Mouse (Mus musculus) spleen, adult 2 months (tissue): ENCODE results near the gene Nap1l1. TPM values are rescaled to one million over a fixed set of nuclear protein-coding genes. Genes with fewer than 3 reads are reported as not detected.

Source experiments
- DNase-seq, 2 experiments: peaks; one replicate each; pipeline versions ENCODE4 v3.0.0 to v3.0.0-alpha.2; 2012 to 2021; ENCODE audit warnings: low spot score in 2 of 2, low read depth in 1 of 2
- H3K27ac ChIP-seq: fragments of 200-500 bp; 2 replicates; pipeline ENCODE4 v1.5.1; 2012; ENCODE audit warnings: low read length, inconsistent platforms; ENCODE audit not compliant: insufficient read depth
- H3K27me3 ChIP-seq: fragments of 200-500 bp; 2 replicates; pipeline ENCODE4 v1.6.1; 2012; ENCODE audit warnings: mild to moderate bottlenecking, moderate library complexity, low read length, inconsistent platforms; ENCODE audit not compliant: control insufficient read depth, insufficient read depth
- H3K36me3 ChIP-seq: fragments of 200-500 bp; 2 replicates; pipeline ENCODE4 v1.6.1; 2012; ENCODE audit warnings: mild to moderate bottlenecking, low read length, inconsistent platforms; ENCODE audit not compliant: control insufficient read depth, insufficient read depth
- H3K4me1 ChIP-seq: fragments of 200-500 bp; 2 replicates; pipeline ENCODE4 v1.6.1; 2011; ENCODE audit warnings: inconsistent platforms; ENCODE audit not compliant: control insufficient read depth, insufficient read depth, insufficient read length
- H3K4me3 ChIP-seq: fragments of 200-500 bp; 2 replicates; pipeline ENCODE4 v1.5.1; 2011; ENCODE audit warnings: mild to moderate bottlenecking, inconsistent platforms; ENCODE audit not compliant: insufficient read depth, insufficient read length; ENCODE audit errors: extremely low read depth
- CTCF ChIP-seq: fragments of 200-500 bp; IDR thresholded peaks from 2 replicates; pipeline ENCODE4 v1.5.1; 2011; ENCODE audit warnings: mild to moderate bottlenecking, inconsistent platforms; ENCODE audit not compliant: insufficient read depth, insufficient read length, insufficient replicate concordance; ENCODE audit errors: extremely low read depth
- POLR2A ChIP-seq: fragments of 200-500 bp; IDR thresholded peaks from 2 replicates; pipeline ENCODE4 v1.6.1; 2011; ENCODE audit warnings: low read depth, low read length, inconsistent platforms
- WGBS: fragments of 180-500 bp; shearing (Covaris S2); methylation state at CpG from one replicate; pipeline ENCODE4 v1.1.7; 2018; 5-methylcytosine and 5-hydroxymethylcytosine counted together
- polyA plus RNA-seq: library from polyadenylated mRNA; depleted of rRNA; stranded (reverse); fragments of >200 nt; gene quantifications from 2 replicates; pipeline ENCODE4 v1.2.3, GENCODE M21; 2012

Nap1l1 gene
- polyA plus RNA-seq, 1 experiment: 10.4 TPM

DNA sequence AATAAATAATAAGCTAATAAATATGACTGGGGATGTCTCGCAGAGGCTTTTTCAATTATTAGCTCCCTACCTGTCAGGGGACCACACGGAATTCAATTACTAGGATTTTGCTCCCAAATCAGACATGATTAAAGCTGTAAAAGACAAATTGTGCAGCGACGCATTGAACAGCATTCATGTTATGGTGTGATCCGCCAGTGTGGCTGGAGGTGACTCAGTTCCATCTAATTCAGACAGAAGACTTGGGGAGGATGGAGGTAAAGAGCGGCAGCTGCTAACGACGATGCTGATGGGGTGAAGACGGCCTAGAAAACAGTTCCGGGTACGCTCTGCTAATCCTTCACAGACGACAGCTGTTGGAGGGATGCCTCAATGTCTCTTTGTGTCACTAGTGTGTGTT is 50.9 kb downstream of the Nap1l1 start:
- no peak for DNase-seq
- no peak overlapping the region for H3K4me3 ChIP-seq
- H3K36me3 ChIP-seq: no peaks in the 10 kb centered on the region
- H3K27ac ChIP-seq: no peak overlapping the region
- no peaks in the 10 kb centered on the region for H3K27me3 ChIP-seq
- no peaks in the 10 kb centered on the region for H3K4me1 ChIP-seq
- WGBS: 93% methylated on average over 12 of the region's 12 CpGs
- TF ChIP-seq POLR2A (no peak), CTCF (no peak)

DNA sequence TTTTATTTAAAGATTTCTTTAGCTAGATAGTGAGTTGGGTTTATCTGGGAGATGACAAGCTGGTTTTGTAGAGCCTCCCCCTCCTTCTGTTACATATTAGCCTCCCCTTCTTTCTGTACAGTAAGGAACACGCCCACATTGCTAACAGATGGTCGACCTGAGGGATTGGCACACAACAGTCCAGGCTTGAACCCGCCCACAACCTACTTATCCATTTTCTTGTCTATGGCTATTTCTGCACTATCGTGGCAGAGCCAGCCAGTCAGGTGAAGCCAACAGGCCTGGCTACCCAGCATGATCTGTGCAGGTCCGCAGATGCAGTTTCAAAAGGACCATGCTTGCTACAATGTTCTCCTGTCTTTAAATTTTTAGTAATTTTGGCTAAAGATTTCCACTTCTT is 54.0 kb downstream of the Nap1l1 start:
- no peak for TF ChIP-seq CTCF
- TF ChIP-seq POLR2A: no peak
- Histone ChIP-seq H3K36me3 (no peaks in the 10 kb centered on the region), H3K4me3 (no peak overlapping the region), H3K27ac (no peak overlapping the region), H3K27me3 (no peaks in the 10 kb centered on the region), H3K4me1 (no peaks in the 10 kb centered on the region)
- DNase-seq: no peak
- 70% methylated on average over 5 of the region's 5 CpGs for WGBS

DNA sequence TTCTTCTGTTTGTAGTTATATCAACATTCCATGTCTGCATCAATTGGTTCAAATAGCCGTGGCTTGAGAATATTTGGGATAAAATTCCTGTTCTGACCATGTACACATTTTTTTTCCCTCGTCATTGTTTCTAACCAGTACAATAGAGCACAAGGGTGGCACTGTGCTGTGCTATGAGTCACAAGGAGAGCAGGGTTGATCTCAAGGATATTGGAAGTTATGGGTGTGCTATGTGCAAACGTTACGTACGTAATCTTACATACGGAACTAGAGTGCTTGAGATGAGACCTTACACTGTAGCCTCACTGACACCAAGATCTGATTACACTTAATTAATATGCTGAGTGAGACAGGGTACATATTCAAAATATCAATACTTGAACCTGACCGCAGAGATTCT is 54.6 kb downstream of the Nap1l1 start:
- 92% methylated on average over 7 of the region's 7 CpGs for WGBS
- no peak overlapping the region for H3K4me3 ChIP-seq
- H3K27ac ChIP-seq: no peak overlapping the region
- DNase-seq: no peak
- no peaks in the 10 kb centered on the region for H3K27me3 ChIP-seq
- H3K36me3 ChIP-seq: no peaks in the 10 kb centered on the region
- H3K4me1 ChIP-seq: 0 out of 2 replicates have a peak, but pooled peaks cover 3% of the 10 kb centered on the region
- TF ChIP-seq CTCF: no peak
- TF ChIP-seq POLR2A: no peak

DNA sequence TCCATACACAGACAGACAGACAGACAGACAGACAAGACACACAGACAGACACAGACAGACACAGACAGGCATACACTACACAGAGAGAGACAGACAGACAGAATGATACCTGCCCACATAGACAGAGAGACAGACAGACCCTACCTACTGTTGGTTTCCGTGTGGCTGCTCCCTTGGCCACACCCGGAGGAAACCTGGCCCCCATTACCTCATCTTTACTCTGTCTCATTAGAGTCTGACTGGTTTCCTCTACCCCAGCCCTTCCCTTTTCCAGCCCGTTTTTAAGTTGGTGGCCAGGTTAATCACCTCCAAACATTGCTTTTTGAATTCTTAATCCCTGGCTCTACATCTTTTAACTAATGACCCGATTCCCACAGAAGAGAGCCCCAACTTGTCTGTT is 55.3 kb downstream of the Nap1l1 start:
- no peaks in the 10 kb centered on the region for H3K27me3 ChIP-seq
- no peak overlapping the region for H3K27ac ChIP-seq
- no peaks in the 10 kb centered on the region for H3K36me3 ChIP-seq
- no peak overlapping the region for H3K4me3 ChIP-seq
- H3K4me1 ChIP-seq: 0 out of 2 replicates have a peak, but pooled peaks cover 3% of the 10 kb centered on the region
- no peak for DNase-seq
- no peak for TF ChIP-seq CTCF
- 38% methylated on average over 4 of the region's 4 CpGs for WGBS

DNA sequence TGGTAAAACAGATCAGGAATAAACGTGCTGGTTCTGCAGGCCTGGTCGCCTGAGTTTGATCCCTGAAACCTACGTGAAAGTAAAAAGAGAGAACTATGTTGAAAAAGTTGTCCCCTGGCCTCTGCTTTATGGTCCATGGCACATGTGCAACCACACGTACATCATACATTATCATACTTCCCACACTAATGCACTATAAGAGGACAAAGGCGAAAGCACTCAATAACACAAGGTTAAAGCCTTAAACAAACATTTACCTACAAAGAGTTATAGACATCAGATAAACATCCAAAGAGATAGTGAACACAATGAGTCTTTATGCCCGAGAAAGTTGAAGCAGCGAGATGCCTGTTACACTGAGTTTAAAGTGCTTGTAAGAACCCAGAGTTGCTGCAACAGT is 57.4 kb downstream of the Nap1l1 start:
- no peak for DNase-seq
- H3K27me3 ChIP-seq: no peaks in the 10 kb centered on the region
- WGBS: 70% methylated on average over 7 of the region's 7 CpGs
- no peak overlapping the region for H3K27ac ChIP-seq
- TF ChIP-seq CTCF (no peak), POLR2A (no peak)
- no peaks in the 10 kb centered on the region for H3K36me3 ChIP-seq
- H3K4me3 ChIP-seq: no peak overlapping the region
- 0 out of 2 replicates have a peak, but pooled peaks cover 3% of the 10 kb centered on the region for H3K4me1 ChIP-seq

DNA sequence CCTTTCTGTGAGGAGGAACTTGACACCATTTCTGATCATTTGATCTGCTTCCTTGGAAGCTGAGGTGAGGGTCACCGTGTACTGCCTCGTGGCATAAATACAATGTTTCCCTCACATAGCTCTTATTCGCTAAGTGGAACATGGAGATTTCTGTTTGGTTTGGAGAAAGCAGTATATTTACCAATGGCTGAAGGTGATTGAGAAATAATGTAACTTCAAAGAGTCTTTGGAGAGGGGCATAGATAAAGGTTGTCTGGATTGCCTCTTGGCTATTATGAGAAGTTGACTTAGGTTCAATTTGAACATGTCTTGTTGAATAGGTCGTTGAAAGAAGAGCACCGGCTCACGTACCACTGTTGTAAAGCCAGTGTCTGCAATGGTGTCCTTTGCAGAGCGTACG is 61.7 kb downstream of the Nap1l1 start:
- no peak for DNase-seq
- TF ChIP-seq CTCF: no peak
- TF ChIP-seq POLR2A: no peak
- H3K27me3 ChIP-seq: no peaks in the 10 kb centered on the region
- no peak overlapping the region for H3K4me3 ChIP-seq
- 95% methylated on average over 8 of the region's 8 CpGs for WGBS
- no peaks in the 10 kb centered on the region for H3K36me3 ChIP-seq
- H3K27ac ChIP-seq: no peak overlapping the region
- peaks cover 3% of the 10 kb centered on the region; the same call in 1 of the 2 replicates for H3K4me1 ChIP-seq

DNA sequence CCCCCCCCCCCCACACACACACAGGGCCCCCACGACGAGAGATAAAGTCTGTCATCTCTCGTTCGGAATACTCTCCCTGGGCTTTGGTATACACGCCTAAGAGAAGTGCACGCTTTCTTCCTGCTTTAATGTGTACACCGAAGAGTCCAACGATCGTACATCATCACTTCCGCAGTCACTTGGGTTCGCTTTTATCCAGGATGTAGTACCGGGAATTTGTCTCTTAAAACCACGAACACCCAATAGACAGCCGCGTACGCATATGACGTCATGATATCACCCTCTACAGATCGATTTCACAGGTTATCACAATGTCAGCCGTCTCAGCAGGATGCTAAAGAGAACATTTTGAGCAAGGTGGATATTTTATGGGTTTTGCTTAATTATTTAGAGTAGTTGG is 64.4 kb downstream of the Nap1l1 start:
- Histone ChIP-seq H3K4me1 (peaks cover 6% of the 10 kb centered on the region; the same call in 1 of the 2 replicates), H3K4me3 (no peak overlapping the region), H3K27me3 (no peaks in the 10 kb centered on the region), H3K27ac (no peak overlapping the region), H3K36me3 (no peaks in the 10 kb centered on the region)
- TF ChIP-seq CTCF (no peak), POLR2A (no peak)
- DNase-seq: no peak
- 95% methylated on average over 19 of the region's 19 CpGs for WGBS
